Mouse (Mus musculus): ENCODE data around the gene Sbf2.
A peak's percentile ranks its signal among the peaks of the same experiment; 100 is the strongest.

Sbf2 gene

GRCm38 (mm10) chr7:110305486-110305885, 309.2 kb downstream of the Sbf2 start:
- DNase-seq: no peak

GRCm38 (mm10) chr7:110302886-110303285, 311.8 kb downstream of the Sbf2 start:
- DNase-seq: no peak

GRCm38 (mm10) chr7:110298739-110299410, 315.8 kb downstream of the Sbf2 start:
- DNase-seq: no peak

DNA sequence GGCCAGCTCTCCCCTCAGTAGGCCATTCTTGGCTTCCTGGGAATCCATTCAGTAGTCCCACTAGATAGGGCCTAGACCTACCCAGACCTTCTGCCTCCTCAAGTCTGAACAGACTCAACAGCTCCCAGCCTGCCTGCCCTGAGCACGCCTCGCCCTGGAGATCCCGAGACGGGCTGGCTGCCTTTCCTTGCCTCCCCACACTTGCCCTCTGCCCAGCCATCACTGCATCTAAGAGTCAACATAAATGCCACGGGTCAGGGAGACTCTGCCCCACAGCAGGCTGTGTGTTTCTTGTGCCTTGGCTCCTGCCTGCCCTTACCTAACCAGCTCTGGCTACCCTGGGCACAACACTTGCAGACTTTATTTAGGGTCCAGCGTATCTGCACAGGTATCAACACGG, 316.6 kb downstream of the Sbf2 start:
- peak; percentile 38 for DNase-seq

DNA sequence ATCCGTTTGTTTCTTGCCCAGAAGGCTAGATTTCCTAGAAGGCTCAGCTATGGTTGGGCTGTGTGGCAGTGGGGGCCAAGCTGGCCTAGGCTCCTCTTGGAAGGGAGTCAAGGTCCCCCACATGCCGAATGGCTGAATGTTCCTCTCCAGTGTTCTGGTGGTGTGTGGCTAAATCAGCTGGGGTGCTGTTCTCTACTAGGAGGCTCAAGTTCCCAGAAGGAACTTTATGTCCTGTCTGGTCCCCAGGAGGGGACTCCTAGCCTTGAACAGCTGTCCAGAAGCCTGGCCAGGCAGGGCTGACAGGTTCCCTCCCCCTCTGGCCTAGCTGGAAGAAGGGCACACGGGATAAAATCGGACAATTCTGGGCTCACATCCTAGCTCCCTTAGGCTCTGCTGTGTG, 317.1 kb downstream of the Sbf2 start:
- no peak for DNase-seq

DNA sequence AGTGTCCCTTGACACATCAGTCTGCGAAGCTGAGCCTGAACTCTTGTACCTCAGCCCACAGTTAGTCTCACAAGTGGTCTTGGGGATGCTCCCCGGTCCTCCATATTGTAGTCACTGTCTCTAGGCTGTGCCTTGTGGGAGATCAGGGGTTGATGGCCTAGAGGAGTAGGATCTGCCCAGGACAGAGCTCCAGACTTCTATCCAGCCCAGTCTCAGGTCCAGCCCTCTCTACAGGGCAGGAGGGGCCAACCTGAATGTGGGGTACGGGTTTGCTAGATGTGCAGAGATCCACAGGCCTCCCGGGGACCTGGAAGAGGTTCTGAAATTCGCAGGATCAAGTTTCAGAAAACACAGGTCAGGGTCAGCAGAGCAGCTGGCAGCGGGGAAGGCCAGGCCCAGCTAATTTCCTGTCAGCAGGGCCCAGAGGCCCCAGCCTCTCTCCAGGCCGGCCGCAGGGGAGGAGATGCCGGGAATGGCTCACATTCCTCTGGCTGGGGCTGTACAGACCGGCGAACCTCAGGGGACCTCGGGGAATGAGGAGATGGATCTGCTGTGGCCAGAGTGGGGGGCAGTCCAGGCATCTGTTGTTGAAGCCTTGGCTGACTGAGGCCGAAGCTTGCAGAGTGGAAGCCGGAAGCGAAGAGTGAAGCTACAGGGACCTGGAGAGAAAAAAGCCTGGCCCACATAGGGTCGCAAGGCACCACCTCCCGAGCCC, 317.7 kb downstream of the Sbf2 start:
- peak; percentile 90 for DNase-seq

GRCm38 (mm10) chr7:110289647-110290046, 325.1 kb downstream of the Sbf2 start:
- DNase-seq: no peak

- DNase-seq: peak; percentile 90
Measured at GRCm38 (mm10) chr7:110288731-110289191, 326.0 kb downstream of the Sbf2 start.

GRCm38 (mm10) chr7:110288191-110288604, 326.5 kb downstream of the Sbf2 start:
- DNase-seq: no peak

- DNase-seq: peak; percentile 78
Measured at GRCm38 (mm10) chr7:110287476-110288071, 327.1 kb downstream of the Sbf2 start.

DNA sequence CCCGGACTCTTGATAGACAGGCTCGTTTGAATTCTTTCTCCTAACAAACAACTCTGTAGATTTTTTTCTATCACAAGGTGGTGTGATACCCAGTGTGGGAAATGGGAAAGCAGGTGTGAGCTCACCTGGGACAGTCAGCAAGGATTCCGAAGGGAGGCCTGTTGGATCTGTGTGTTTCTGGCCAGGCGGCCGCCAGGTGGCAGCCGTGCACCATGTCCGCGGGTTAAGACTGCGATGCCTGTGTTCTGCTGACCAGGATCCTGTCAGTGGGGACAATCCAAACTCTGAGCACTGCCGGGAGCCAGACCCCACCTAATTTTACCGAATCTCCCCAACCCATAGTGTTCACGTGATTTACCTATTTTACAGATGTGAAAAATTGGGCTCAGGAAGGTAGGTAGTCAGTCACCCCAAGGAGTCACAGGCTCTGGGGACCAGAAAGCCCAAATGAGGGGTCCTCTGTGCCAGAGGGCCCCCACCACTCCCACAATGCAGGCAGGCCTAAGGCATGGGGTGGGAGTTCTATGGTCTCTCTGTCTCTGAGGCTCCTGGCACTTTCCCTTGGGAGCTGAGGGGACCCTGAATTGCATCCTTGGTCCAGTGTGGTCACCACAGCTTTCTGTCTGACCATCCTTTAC, 327.8 kb downstream of the Sbf2 start:
- peak; percentile 93 for DNase-seq

DNA sequence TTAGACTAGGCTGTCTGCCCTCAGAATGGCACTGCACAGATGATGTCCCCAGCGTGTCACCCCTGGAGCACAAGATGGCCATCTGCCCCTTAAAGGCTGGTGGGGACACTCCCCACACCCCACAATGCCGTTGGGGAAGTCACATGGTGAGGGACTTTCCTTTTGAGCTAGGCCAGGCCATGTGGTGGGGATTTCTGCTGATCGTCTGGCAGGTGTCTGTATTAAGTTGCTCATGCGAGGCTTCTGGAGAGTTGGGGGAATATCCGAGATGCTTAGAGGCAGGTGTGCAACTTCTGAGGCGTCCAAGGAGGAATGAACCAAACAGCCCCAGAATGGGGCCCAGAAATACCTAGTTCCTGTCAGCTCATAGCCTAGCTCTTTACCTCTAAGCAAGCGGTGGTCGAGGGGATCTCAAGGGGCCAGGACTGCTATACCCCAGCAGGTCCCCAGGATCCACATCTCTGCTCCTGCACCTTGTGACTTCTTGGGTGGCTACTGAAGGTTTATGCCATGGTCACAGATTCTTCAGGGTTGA, 328.5 kb downstream of the Sbf2 start:
- DNase-seq: no peak

DNA sequence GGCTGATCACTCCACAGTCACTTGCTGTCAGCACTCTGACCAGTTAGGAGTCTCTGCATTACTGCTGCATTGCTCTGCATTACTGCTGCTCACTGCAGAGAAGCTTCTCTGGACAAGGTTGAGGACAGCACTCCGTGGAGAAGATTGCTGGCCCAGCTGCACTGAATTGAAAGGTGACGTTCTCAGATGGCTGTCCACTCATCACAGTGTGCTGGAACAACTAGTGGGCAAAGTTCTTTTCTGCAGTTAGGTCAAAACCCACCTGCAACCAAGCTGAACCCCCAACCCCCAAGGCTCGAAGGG, 328.9 kb downstream of the Sbf2 start:
- DNase-seq: no peak

DNA sequence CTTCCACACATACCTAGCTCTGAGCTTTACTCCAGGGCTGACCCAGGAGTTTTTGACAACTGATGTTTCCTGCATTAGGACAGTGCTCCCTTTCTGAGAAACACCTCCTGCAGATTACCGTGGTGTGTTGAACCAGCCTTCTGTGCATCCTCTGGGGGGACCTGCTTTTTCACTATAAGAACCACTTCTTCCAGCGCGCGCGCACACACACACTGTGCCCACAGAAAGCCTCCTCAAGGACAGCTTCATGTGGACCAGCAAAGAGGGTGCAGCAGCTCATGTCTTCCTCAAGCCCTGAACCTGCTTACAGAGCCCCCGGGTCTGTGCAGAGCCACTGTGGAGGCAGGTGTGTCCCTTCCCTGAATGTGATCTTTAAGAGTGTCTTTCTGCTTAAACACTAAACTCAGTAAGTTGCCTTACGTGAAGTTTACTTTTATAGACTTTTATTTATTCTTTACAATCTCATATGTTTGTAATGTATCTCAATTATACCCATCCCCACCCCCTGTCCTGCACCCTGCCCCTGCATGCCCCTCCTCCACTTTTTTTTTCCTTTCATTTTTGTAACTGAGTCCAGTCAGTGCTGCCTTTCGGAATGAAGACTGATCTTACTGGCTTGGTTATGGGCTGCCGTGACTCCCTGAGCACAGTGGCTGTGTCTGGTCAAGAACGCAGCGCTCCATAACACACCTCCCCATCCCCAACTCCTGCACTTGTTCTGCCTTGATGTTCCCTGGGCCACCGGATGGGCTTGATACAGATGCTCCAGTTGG, 329.5 kb downstream of the Sbf2 start:
- no peak for DNase-seq

- no peak for DNase-seq
Measured at GRCm38 (mm10) chr7:110283484-110284275, 331.0 kb downstream of the Sbf2 start.

GRCm38 (mm10) chr7:110282797-110283196, 331.9 kb downstream of the Sbf2 start:
- no peak for DNase-seq

DNA sequence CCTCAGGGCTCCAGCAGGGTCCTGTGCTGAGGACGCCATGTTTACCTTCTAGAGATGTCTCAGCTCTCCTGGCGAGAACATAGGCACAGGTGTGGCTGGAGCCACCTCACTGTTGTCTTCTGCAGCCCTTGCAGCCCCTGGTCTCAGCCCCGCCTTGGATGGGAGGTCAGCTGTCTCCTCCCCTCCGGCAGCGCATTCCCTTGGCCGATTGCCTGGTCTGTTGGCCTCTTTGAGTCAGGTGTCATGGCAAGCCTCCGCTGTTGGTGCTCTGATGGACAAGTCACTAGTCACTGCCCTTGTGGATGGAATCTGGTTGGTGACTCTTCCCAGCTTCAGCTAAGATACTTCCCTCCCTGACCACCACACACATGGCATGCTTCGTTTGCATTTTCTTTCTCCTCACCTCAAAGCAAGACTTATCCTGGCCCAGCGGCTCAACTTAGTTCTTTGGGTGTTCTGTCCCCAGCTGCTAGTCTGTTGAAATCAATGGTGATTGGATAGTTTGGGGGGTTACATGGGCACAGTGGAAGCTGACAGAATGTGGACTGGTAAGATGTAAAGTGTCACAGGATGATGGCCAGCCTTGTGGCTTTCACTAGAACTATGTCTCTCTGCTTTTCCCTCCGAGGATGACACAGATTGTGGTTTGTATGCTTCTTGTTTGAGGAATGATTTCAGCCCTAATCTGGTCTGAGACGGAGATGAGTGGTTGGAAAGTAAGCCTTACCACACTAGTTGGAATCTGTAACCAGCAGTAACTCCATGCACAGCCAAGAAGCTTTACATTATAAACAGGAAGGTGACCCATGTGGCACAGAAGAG, 333.1 kb downstream of the Sbf2 start:
- no peak for DNase-seq

- no peak for DNase-seq
Measured at GRCm38 (mm10) chr7:110279183-110279582, 335.5 kb downstream of the Sbf2 start.

GRCm38 (mm10) chr7:110277734-110278245, 336.9 kb downstream of the Sbf2 start:
- DNase-seq: no peak

DNA sequence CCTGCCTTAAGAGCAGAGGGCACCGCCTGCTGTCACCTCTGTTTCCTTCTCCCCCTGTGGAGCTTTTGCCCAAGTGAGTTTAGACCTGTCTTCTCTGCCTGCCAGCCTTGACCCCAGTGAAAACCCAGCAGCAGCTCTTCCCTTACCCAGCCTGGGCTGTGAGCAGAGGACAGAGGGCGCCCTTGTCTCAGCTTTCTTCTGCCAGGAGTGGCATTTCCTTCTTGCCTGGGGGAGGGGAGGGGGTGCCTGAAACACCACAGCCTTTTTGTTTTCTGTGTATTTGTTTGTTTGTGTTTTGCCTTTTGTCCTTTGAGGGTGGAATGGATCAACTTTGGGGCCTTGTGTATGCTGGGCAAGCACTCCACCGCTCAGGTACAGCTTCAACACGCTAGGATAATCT, 342.3 kb downstream of the Sbf2 start:
- DNase-seq: peak; percentile 68

GRCm38 (mm10) chr7:110271814-110272213, 342.9 kb downstream of the Sbf2 start:
- peak; percentile 71 for DNase-seq
